Mouse (Mus musculus): Measurements from ENCODE around the gene Ccdc9. TPM values are rescaled to one million over a fixed set of nuclear protein-coding genes. Genes with fewer than 3 reads are reported as not detected.

Ccdc9 gene
- polyA plus RNA-seq (2017; shearing (Covaris generic)) = 60.6 TPM

GRCm38 (mm10) chr7:16286026-16286961, at the start of gene Ccdc9:
Gene Ccdc9, minus strand, starts transcription at chr7:16286795.

DNA sequence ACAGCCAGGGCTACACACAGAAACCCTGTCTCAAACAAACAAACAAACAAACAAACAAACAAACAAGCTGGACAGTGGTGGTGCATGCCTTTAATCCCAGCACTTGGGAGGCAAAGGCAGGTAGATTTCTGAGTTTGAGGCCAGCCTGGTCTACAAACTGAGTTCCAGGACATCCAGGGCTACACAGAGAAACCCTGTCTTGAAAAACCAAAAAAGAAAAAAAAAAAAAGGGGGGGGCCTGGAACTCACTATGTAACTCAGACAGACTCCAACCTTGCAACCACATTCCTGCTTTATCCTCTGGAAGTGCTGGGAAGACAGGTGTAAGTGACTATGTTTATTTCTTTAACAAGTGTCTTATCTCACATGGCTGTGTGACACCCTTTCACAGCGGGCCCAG, 21.5 kb upstream of the Ccdc9 start, which contains the start of gene Bbc3:
TSS of gene Bbc3 (plus strand) at position 301 of the 400 bp plus-strand sequence.

DNA sequence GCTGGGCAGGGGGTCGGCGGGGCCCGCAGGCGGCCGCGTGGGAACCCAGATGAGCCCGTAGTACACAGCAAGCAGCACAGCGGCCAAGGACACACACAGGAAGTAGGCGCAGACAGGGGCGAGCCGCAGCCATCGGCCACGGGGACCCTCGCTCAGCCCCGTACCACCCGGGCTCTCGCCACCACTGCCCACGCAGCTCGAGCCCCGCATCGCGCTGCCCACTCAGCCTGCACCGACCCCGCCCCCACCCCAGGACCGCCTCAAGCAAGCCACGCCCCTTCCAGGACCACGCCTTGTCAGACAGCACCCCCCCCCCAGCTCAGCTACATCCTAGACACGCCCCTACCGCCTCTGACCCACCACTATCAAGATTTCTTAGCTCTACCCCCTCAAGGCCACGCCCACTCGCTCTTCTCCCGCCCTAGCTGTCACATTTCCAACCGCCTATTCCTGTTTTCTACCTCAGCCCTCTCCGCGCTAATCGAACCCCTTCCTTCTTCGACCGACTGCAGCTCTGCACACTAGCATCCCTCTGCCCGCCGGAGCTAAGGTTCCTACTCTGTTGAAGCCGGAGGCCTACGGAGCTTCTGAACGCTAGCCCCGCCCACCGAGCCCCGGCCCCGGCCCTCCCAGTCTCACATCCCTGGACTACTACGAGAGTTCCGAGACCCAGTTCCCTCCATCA, 13.4 kb downstream of the Ccdc9 start, which contains the start of gene Inafm1:
TSS of gene Inafm1 (minus strand) at position 537 of the 685 bp plus-strand sequence.

GRCm38 (mm10) chr7:16259110-16259590, 27.4 kb downstream of the Ccdc9 start, which contains the start of gene C5ar1:
Gene C5ar1, minus strand, starts transcription at chr7:16259540.

DNA sequence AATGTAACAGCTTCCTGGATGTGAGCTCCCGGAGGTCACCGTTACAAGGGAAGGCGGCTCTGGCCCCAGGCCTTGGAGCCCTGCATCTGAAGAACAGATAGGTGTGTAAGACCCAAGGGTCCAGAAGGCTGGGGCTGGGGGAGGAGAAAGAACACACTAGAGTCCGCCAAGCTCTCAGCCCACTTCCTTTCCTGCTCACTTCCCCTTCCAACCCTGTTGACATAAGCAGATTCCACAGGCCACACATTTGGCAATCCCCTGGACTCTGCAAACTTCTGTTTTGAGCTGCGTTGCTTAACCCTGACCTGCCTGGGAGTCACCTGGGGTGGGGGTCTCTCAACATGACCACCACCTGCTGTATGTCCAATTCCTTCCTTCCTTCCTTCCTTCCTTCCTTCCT, 42.5 kb downstream of the Ccdc9 start, which contains the start of gene C5ar2:
TSS of gene C5ar2 (minus strand) at position 88 of the 400 bp plus-strand sequence.

Other genes starting within 250 kb of the Ccdc9 start
- 5.4 TPM for gene Bicra, start 238.9 kb downstream of the Ccdc9 start, polyA plus RNA-seq (2017; shearing (Covaris generic))
- 0.06 TPM for gene Zfp541, start 225.0 kb downstream of the Ccdc9 start, polyA plus RNA-seq (2017; shearing (Covaris generic))
- 269 TPM for gene Napa, start 188.3 kb downstream of the Ccdc9 start, polyA plus RNA-seq (2017; shearing (Covaris generic))
- 27.0 TPM for gene Kptn, start 166.9 kb downstream of the Ccdc9 start, polyA plus RNA-seq (2017; shearing (Covaris generic))
- gene Slc8a2, start 157.0 kb downstream of the Ccdc9 start, polyA plus RNA-seq (2017; shearing (Covaris generic)) = not detected
- 42.9 TPM for gene Meis3, start 111.7 kb downstream of the Ccdc9 start, polyA plus RNA-seq (2017; shearing (Covaris generic))
- 36.4 TPM for gene Dhx34, start 64.8 kb downstream of the Ccdc9 start, polyA plus RNA-seq (2017; shearing (Covaris generic))
- not detected for gene C5ar2, start 42.6 kb downstream of the Ccdc9 start, polyA plus RNA-seq (2017; shearing (Covaris generic))
- gene C5ar1, start 27.3 kb downstream of the Ccdc9 start, polyA plus RNA-seq (2017; shearing (Covaris generic)) = not detected
- 2.8 TPM for gene Inafm1, start 13.2 kb downstream of the Ccdc9 start, polyA plus RNA-seq (2017; shearing (Covaris generic))
- gene Bbc3, start 21.6 kb upstream of the Ccdc9 start, polyA plus RNA-seq (2017; shearing (Covaris generic)) = 4.4 TPM
- gene Sae1, start 101.0 kb upstream of the Ccdc9 start, polyA plus RNA-seq (2017; shearing (Covaris generic)) = 148 TPM
- 19.5 TPM for gene Zc3h4, start 114.1 kb upstream of the Ccdc9 start, polyA plus RNA-seq (2017; shearing (Covaris generic))
- gene Tmem160, start 166.0 kb upstream of the Ccdc9 start, polyA plus RNA-seq (2017; shearing (Covaris generic)) = 8.4 TPM
- gene Npas1, start 190.9 kb upstream of the Ccdc9 start, polyA plus RNA-seq (2017; shearing (Covaris generic)) = not detected